Mouse (Mus musculus): Measurements from ENCODE around the gene Actn3. TPM values are rescaled to one million over a fixed set of nuclear protein-coding genes. Genes with fewer than 3 reads are reported as not detected.
A peak's percentile ranks its signal among the peaks of the same experiment; 100 is the strongest.

Actn3 gene
- polyA plus RNA-seq, 1 experiment, result 0.32 TPM

DNA sequence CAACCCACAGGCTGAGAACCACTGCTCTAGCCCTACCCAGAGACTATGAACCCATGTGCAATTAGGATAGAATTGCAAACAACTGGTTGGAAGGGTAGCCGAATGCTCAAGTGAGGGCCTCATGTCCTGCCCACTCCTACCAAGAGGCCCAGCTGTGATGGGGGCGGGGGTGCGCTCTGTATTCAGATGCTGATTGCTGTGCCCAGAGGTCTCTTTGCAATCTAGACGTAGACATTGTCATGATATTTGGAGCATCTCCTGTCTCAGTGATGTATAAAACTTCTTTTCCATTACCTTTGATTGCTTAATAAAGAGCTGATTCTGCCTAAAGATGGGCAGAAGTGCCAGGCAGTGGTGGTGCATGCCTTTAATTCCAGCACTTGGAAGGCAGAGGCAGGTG, 27.9 kb downstream of the Actn3 start:
- no peak overlapping the region for H3K4me3 ChIP-seq (ENCODE audit: extremely low read depth, insufficient read depth, insufficient read length)
- DNase-seq (ENCODE audit: low read depth in 1 of 2, low spot score in 2 of 2), result no peak
- H3K36me3 ChIP-seq (ENCODE audit: control insufficient read depth, insufficient read depth, low read length), result no peaks in the 10 kb centered on the region
- WGBS, result 81% methylated on average over 4 of the region's 4 CpGs
- no peak overlapping the region for H3K27ac ChIP-seq (ENCODE audit: insufficient read depth, low read length)
- H3K27me3 ChIP-seq (ENCODE audit: control insufficient read depth, insufficient read depth, low read length), result peaks cover 2% of the 10 kb centered on the region; the same call in 1 of the 2 replicates
- H3K4me1 ChIP-seq (ENCODE audit: control insufficient read depth, insufficient read depth, insufficient read length), result no peaks in the 10 kb centered on the region
- TF ChIP-seq POLR2A (IDR thresholded peaks at IDR 0.05; ENCODE audit: low read depth, low read length), result no peak
- no peak for TF ChIP-seq CTCF (IDR thresholded peaks at IDR 0.05; ENCODE audit: extremely low read depth, insufficient read depth, insufficient read length, insufficient replicate concordance)

DNA sequence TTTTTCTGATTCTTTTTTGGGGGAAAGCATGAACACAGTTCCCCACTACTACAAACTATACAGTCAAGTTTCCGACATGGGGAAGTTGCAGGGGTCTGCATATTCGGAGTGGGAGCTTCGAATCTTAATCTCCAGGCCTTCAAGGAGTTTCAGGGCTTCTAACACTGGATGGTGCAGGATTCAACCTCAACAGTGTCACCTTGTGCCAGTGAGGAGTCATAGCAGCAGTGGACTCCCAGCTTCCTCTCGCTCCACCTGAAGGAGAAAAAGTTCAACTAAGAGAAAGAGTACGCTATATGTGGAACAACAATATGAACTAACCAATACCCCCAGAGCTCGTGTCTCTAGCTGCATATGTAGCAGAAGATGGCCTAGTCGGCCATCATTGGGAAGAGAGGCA, 30.2 kb downstream of the Actn3 start:
- no peaks in the 10 kb centered on the region for H3K27me3 ChIP-seq (ENCODE audit: control insufficient read depth, insufficient read depth, low read length)
- no peaks in the 10 kb centered on the region for H3K4me1 ChIP-seq (ENCODE audit: control insufficient read depth, insufficient read depth, insufficient read length)
- no peaks in the 10 kb centered on the region for H3K36me3 ChIP-seq (ENCODE audit: control insufficient read depth, insufficient read depth, low read length)
- TF ChIP-seq CTCF (IDR thresholded peaks at IDR 0.05; ENCODE audit: extremely low read depth, insufficient read depth, insufficient read length, insufficient replicate concordance), result peak; percentile 32; the same call in 1 of the 2 replicates
- TF ChIP-seq POLR2A (IDR thresholded peaks at IDR 0.05; ENCODE audit: low read depth, low read length), result no peak
- no peak overlapping the region for H3K4me3 ChIP-seq (ENCODE audit: extremely low read depth, insufficient read depth, insufficient read length)
- H3K27ac ChIP-seq (ENCODE audit: insufficient read depth, low read length), result no peak overlapping the region
- no peak for DNase-seq (ENCODE audit: low read depth in 1 of 2, low spot score in 2 of 2)
- 26% methylated on average over 7 of the region's 7 CpGs for WGBS

DNA sequence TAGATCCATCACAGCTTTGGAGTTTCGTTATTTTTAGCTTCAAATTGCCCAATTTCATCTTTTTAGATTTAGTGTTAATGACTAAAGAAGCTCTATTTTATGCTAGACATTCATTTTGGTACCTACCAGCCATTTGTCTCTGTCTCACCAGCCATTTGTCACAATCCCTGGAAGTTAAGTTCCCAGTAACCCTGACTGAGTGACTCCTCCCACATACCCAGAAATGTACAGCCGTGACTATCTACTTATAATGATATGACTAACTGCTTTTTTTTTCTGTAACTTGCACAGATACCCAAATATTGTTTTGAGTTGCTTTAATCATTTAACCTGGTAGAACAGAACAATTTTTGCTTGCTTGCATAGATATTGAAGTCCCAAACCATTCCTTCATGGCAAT, 31.9 kb downstream of the Actn3 start:
- 65% methylated on average over 2 of the region's 2 CpGs for WGBS
- no peak overlapping the region for H3K4me3 ChIP-seq (ENCODE audit: extremely low read depth, insufficient read depth, insufficient read length)
- no peaks in the 10 kb centered on the region for H3K4me1 ChIP-seq (ENCODE audit: control insufficient read depth, insufficient read depth, insufficient read length)
- no peak overlapping the region for H3K27ac ChIP-seq (ENCODE audit: insufficient read depth, low read length)
- H3K36me3 ChIP-seq (ENCODE audit: control insufficient read depth, insufficient read depth, low read length), result no peaks in the 10 kb centered on the region
- TF ChIP-seq POLR2A (IDR thresholded peaks at IDR 0.05; ENCODE audit: low read depth, low read length), result no peak
- no peak for TF ChIP-seq CTCF (IDR thresholded peaks at IDR 0.05; ENCODE audit: extremely low read depth, insufficient read depth, insufficient read length, insufficient replicate concordance)
- no peak for DNase-seq (ENCODE audit: low read depth in 1 of 2, low spot score in 2 of 2)
- no peaks in the 10 kb centered on the region for H3K27me3 ChIP-seq (ENCODE audit: control insufficient read depth, insufficient read depth, low read length)

DNA sequence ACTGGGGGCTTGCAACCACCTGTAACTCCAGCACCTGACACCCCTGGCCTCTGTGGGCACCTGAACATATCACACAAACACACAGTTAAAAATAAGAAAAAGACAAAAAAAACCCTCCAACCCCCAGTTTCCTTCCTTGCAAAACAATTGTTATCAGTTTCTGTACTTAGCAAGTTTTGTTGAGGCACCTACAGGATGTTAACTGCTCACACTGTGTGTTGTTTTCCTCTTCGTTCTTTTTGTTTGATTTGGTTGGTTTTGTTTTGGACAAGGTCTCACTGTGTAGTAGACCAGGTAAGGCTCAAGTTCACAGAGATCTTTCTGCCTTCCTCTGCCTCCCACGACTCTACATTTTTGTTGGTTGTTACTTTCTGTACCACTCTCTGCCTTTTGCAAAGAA, 35.1 kb downstream of the Actn3 start:
- TF ChIP-seq CTCF (IDR thresholded peaks at IDR 0.05; ENCODE audit: extremely low read depth, insufficient read depth, insufficient read length, insufficient replicate concordance) (no peak), POLR2A (IDR thresholded peaks at IDR 0.05; ENCODE audit: low read depth, low read length) (no peak)
- Histone ChIP-seq H3K4me3 (ENCODE audit: extremely low read depth, insufficient read depth, insufficient read length) (no peak overlapping the region), H3K27me3 (ENCODE audit: control insufficient read depth, insufficient read depth, low read length) (no peaks in the 10 kb centered on the region), H3K4me1 (ENCODE audit: control insufficient read depth, insufficient read depth, insufficient read length) (peaks cover 3% of the 10 kb centered on the region; the same call in 1 of the 2 replicates), H3K27ac (ENCODE audit: insufficient read depth, low read length) (peak overlapping the region; percentile 61; the same call in 1 of the 2 replicates), H3K36me3 (ENCODE audit: control insufficient read depth, insufficient read depth, low read length) (no peaks in the 10 kb centered on the region)
- WGBS, result 42% methylated on average over 2 of the region's 2 CpGs
- DNase-seq (ENCODE audit: low read depth in 1 of 2, low spot score in 2 of 2), result no peak

DNA sequence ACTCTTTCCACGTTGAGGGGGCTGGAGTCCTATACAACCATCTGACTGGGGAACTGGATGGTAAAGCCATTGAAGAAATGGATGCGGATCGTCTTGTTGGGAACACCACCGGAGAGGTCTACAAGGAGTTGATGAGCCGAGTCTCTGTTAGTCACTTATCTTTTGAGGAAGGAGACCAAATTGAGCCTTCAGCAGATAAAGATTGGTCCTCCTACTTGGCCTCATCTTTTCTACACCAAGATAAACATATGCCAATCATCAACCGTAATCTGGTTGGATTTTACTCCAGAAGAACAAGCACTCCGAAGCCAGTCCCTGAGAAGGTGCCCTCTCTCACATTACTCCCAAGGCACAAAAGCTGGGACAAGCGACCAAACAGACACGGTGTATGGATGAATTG, 36.9 kb downstream of the Actn3 start:
- no peak overlapping the region for H3K27ac ChIP-seq (ENCODE audit: insufficient read depth, low read length)
- H3K4me3 ChIP-seq (ENCODE audit: extremely low read depth, insufficient read depth, insufficient read length), result no peak overlapping the region
- TF ChIP-seq CTCF (IDR thresholded peaks at IDR 0.05; ENCODE audit: extremely low read depth, insufficient read depth, insufficient read length, insufficient replicate concordance) (no peak), POLR2A (IDR thresholded peaks at IDR 0.05; ENCODE audit: low read depth, low read length) (no peak)
- peaks cover 3% of the 10 kb centered on the region; the same call in 1 of the 2 replicates for H3K4me1 ChIP-seq (ENCODE audit: control insufficient read depth, insufficient read depth, insufficient read length)
- WGBS, result 83% methylated on average over 9 of the region's 9 CpGs
- no peak for DNase-seq (ENCODE audit: low read depth in 1 of 2, low spot score in 2 of 2)
- H3K27me3 ChIP-seq (ENCODE audit: control insufficient read depth, insufficient read depth, low read length), result no peaks in the 10 kb centered on the region
- H3K36me3 ChIP-seq (ENCODE audit: control insufficient read depth, insufficient read depth, low read length), result no peaks in the 10 kb centered on the region

DNA sequence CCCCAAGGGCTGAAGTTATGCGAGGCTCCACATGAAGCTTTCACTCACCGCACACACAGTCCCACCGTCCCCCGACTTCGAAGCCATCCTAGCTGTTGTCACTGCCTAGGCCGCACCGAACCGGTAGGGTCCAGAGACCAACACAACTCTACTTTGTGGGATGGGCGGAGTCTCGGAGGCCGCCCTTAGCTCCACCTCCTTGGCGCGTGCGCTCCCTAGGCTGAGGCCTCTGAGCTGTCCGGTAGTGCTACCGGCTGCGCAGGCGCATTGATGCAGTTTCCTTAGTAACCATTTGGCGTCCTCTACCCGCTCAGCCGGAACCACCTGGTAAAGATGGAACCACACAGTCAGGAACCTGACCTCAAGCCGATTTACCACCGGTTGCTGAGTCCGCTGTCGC, 38.6 kb downstream of the Actn3 start, which contains the start of the genes Ccs and Ccdc87:
Gene Ccs (minus strand): TSS at position 184 of the 400 bp plus-strand sequence.
Gene Ccdc87 (plus strand): TSS at position 218 of the 400 bp plus-strand sequence.
- 1% methylated on average over 25 of the region's 25 CpGs for WGBS
- H3K27ac ChIP-seq (ENCODE audit: insufficient read depth, low read length), result no peak within 1 kb of the TSS
- DNase-seq (ENCODE audit: low read depth in 1 of 2, low spot score in 2 of 2), result peak; percentile 84 to 92
- H3K4me1 ChIP-seq (ENCODE audit: control insufficient read depth, insufficient read depth, insufficient read length), result peaks cover 3% of the 10 kb centered on the region; the same call in 1 of the 2 replicates
- no peaks in the 10 kb centered on the region for H3K27me3 ChIP-seq (ENCODE audit: control insufficient read depth, insufficient read depth, low read length)
- H3K4me3 ChIP-seq (ENCODE audit: extremely low read depth, insufficient read depth, insufficient read length), result peak within 1 kb of the TSS; percentile 68
- H3K36me3 ChIP-seq (ENCODE audit: control insufficient read depth, insufficient read depth, low read length), result no peaks in the 10 kb centered on the region
- TF ChIP-seq CTCF (IDR thresholded peaks at IDR 0.05; ENCODE audit: extremely low read depth, insufficient read depth, insufficient read length, insufficient replicate concordance) (no peak), POLR2A (IDR thresholded peaks at IDR 0.05; ENCODE audit: low read depth, low read length) (peak; percentile 26; the same call in 1 of the 2 replicates)

DNA sequence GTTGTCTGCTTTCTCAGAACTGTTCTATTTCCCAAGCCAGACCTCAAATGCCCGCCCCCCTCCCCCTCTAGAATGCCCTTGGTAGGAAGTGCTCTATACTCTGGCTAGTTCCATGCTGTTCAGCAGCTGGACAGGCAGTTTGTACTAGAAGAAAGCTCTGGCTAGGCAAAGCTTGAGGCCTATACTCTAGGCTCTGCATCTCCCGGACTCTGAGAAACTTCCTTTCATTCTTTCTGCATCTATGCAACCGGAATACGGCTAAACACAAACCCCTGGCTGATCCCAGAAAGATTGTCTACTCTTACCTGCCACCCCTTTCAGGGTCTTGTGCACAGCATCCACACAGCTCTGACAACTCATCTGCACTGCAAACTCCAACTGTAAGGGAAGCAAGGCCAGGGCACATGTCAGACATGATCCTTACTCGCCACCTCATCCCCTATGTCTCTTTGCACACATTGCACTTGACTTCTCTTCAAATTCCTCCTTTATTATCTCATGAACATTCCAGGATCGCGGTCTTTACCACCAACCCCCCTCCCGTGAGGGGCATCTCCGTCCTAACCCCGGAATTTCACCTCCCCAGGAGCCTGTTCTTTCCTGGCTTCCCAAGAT, 39.1 kb downstream of the Actn3 start:
- no peak overlapping the region for H3K27ac ChIP-seq (ENCODE audit: insufficient read depth, low read length)
- WGBS, result 30% methylated on average over 10 of the region's 10 CpGs
- no peak for TF ChIP-seq POLR2A (IDR thresholded peaks at IDR 0.05; ENCODE audit: low read depth, low read length)
- no peak for TF ChIP-seq CTCF (IDR thresholded peaks at IDR 0.05; ENCODE audit: extremely low read depth, insufficient read depth, insufficient read length, insufficient replicate concordance)

More for the DNA sequence above, 39.1 kb downstream of the Actn3 start:
- DNase-seq (ENCODE audit: low read depth in 1 of 2, low spot score in 2 of 2), result no peak
- H3K36me3 ChIP-seq (ENCODE audit: control insufficient read depth, insufficient read depth, low read length), result no peaks in the 10 kb centered on the region
- peak overlapping the region; percentile 68 for H3K4me3 ChIP-seq (ENCODE audit: extremely low read depth, insufficient read depth, insufficient read length)
- peaks cover 3% of the 10 kb centered on the region; the same call in 1 of the 2 replicates for H3K4me1 ChIP-seq (ENCODE audit: control insufficient read depth, insufficient read depth, insufficient read length)
- H3K27me3 ChIP-seq (ENCODE audit: control insufficient read depth, insufficient read depth, low read length), result no peaks in the 10 kb centered on the region
